Mouse (Mus musculus): Measurements from ENCODE around the gene Rbm8a. TPM values are rescaled to one million over a fixed set of nuclear protein-coding genes. Genes with fewer than 3 reads are reported as not detected.
"Not testable (repeated sequence)": the region's sequence is repeated elsewhere in the genome, so short reads cannot be mapped to it uniquely, and the experiment has no call there.

Rbm8a gene
- total RNA-seq, 2 experiments from 2014 or later: 56.4 to 57.0 TPM

GRCm38 (mm10) chr3:96606007-96606406, 23.7 kb upstream of the Rbm8a start:
- DNase-seq: not testable (repeated sequence)

- no peak for DNase-seq
These were observed 23.1 kb upstream of the Rbm8a start for GRCm38 (mm10) chr3:96606618-96607017.

- DNase-seq: no peak
These were observed 11.8 kb upstream of the Rbm8a start for GRCm38 (mm10) chr3:96617941-96618340.

GRCm38 (mm10) chr3:96623201-96623600, 6.5 kb upstream of the Rbm8a start:
- DNase-seq: no peak

GRCm38 (mm10) chr3:96632058-96632457, 2.3 kb downstream of the Rbm8a start:
- DNase-seq: no peak

- DNase-seq: no peak
These were observed 4.3 kb downstream of the Rbm8a start for GRCm38 (mm10) chr3:96634015-96634414.

GRCm38 (mm10) chr3:96634928-96635879, 5.5 kb downstream of the Rbm8a start, which contains the start of the genes Pex11b and Gm42957:
Gene Pex11b, plus strand, starts transcription at chr3:96635376.
Gene Gm42957, plus strand, starts transcription at chr3:96635474.
- peak; percentile 90 for DNase-seq

- DNase-seq: no peak
These were observed 6.2 kb downstream of the Rbm8a start for GRCm38 (mm10) chr3:96635906-96636305.

- no peak for DNase-seq
These were observed 6.7 kb downstream of the Rbm8a start for GRCm38 (mm10) chr3:96636448-96636847.

- peak; percentile 69 for DNase-seq
These were observed 9.5 kb downstream of the Rbm8a start for GRCm38 (mm10) chr3:96639219-96639618.

GRCm38 (mm10) chr3:96645018-96645649, 15.4 kb downstream of the Rbm8a start, which contains the start of gene Itga10:
Gene Itga10, plus strand, starts transcription at chr3:96645584.
- DNase-seq: peak; percentile 65

- DNase-seq: no peak
These were observed 17.6 kb downstream of the Rbm8a start for GRCm38 (mm10) chr3:96647365-96647764.

GRCm38 (mm10) chr3:96660901-96661300, 31.2 kb downstream of the Rbm8a start:
- no peak for DNase-seq

- peak; percentile 31 for DNase-seq
These were observed 33.1 kb downstream of the Rbm8a start for GRCm38 (mm10) chr3:96662731-96663316.

GRCm38 (mm10) chr3:96663432-96664239, 33.9 kb downstream of the Rbm8a start:
- DNase-seq: peak; percentile 91

GRCm38 (mm10) chr3:96665732-96666363, 36.1 kb downstream of the Rbm8a start:
- DNase-seq: not testable (repeated sequence)

GRCm38 (mm10) chr3:96666916-96667315, 37.2 kb downstream of the Rbm8a start:
- DNase-seq: no peak

- peak; percentile 18 for DNase-seq
These were observed 37.6 kb downstream of the Rbm8a start for GRCm38 (mm10) chr3:96667316-96667715.

GRCm38 (mm10) chr3:96668424-96669067, 38.8 kb downstream of the Rbm8a start:
- no peak for DNase-seq

GRCm38 (mm10) chr3:96669727-96670468, 40.2 kb downstream of the Rbm8a start, which contains the start of gene Ankrd35:
Gene Ankrd35, plus strand, starts transcription at chr3:96670131.
- DNase-seq: peak; percentile 77
